Mouse (Mus musculus): ENCODE data around the gene Cd70.

DNA sequence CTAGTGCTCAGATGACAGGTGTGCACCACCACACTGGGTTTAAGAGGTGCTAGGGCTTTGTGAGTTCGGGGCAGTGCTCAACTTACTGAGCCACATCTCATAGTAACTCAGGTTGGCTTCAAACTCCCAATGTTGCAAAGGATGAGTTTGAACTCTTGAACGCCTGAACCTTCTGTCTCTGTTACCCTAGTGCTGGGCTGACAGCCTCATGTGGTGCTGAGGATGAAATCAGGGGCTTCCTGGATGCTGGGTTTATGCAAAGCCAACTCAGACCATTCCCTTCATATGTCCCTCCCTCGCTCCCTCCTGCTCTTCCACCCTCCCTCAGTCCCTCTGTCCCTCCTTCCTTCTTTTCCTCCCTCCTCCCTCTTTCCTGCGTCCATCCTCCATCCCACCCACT lies 1.2 kb downstream of the Cd70 start:
- TF ChIP-seq CTCF (IDR thresholded peaks at IDR 0.05; ENCODE audit: low read depth) (no peak), EP300 (IDR thresholded peaks at IDR 0.05; ENCODE audit: low read depth) (no peak)
